Mouse (Mus musculus) heart, adult 2 months (tissue): Measurements from ENCODE around the gene Rplp0.

Experiments
- CTCF ChIP-seq: fragments of 200-600 bp; IDR thresholded peaks from 2 replicates; pipeline ENCODE4 v1.8.1; 2022; ENCODE audit warnings: antibody characterized with exemption, mild to moderate bottlenecking, moderate library complexity
- EP300 ChIP-seq: fragments of 200-500 bp; IDR thresholded peaks from 2 replicates; pipeline ENCODE4 v1.6.1; 2011; ENCODE audit warnings: low read depth, low read length, control low read depth; ENCODE audit not compliant: insufficient read depth

- TF ChIP-seq CTCF (no peak), EP300 (no peak)
Measured at GRCm38 (mm10) chr5:115585616-115586015, 26.3 kb downstream of the Rplp0 start.
